Comparison of ENCODE assay signal across 16 mouse cellular contexts in genomic region chrX:13386354-13386753, GRCm38 (mm10).
DNase-seq lines count a peak whose midpoint lies in the region; ATAC-seq and TF ChIP-seq lines count a peak whose summit lies in the region.
"Had no signal": no experiment of that assay in that cellular context is flagged by ENCODE, and none has a peak within 500 bp of the region (broad histone marks: within the 10 kb centered on the region; RNA-seq: fewer than 3 reads in every experiment).

No protein-coding gene starts in this region.

- no peak overlapping the region for H3K27ac ChIP-seq in MEL (ENCODE audit: control insufficient read depth, low read depth, low read length)
- H3K27ac ChIP-seq in thymus, adult 2 months (ENCODE audit: control insufficient read depth, insufficient read depth, low read length): no peak overlapping the region
- no peak overlapping the region for H3K27ac ChIP-seq in hindbrain, embryonic 10.5 days
- H3K27ac ChIP-seq: forebrain, embryonic 10.5 days; hindbrain, postnatal 0 days; lung, embryonic 15.5 days had no signal

- no peaks in the 10 kb centered on the region for H3K79me2 ChIP-seq in MEL (ENCODE audit: control insufficient read depth, insufficient read depth, low read length, poor library complexity)

- H3K4me1 ChIP-seq in lung, adult 2 months (ENCODE audit: control insufficient read depth, insufficient read depth, low read length): no peaks in the 10 kb centered on the region
- peaks cover 0 to 5% of the 10 kb centered on the region in 2 experiments; a peak in 1 of 4 replicates for H3K4me1 ChIP-seq in MEL (ENCODE audit: control insufficient read depth in 1 of 2, insufficient read depth in 2 of 2, low read length in 2 of 2)
- no peaks in the 10 kb centered on the region for H3K4me1 ChIP-seq in thymus, adult 2 months (replicated peaks; ENCODE audit: control insufficient read depth, insufficient read depth, low read length)
- no peaks in the 10 kb centered on the region for H3K4me1 ChIP-seq in hindbrain, embryonic 10.5 days (replicated peaks)
- H3K4me1 ChIP-seq: forebrain, embryonic 10.5 days; lung, embryonic 15.5 days had no signal

- TF ChIP-seq POLR2A in lung, adult 2 months (IDR thresholded peaks at IDR 0.05; ENCODE audit: borderline replicate concordance, extremely low read depth, low read depth, low read length): no peak
- no peak for TF ChIP-seq POLR2A in MEL (IDR thresholded peaks at IDR 0.05; ENCODE audit: control insufficient read depth in 1 of 2, insufficient read depth in 1 of 2, low read depth in 1 of 2, low read length in 2 of 2, poor library complexity in 1 of 2)
- TF ChIP-seq POLR2A in thymus, adult 2 months (IDR thresholded peaks at IDR 0.05; ENCODE audit: control insufficient read depth, extremely low read depth, insufficient read depth, low read length, poor library complexity): no peak

- DNase-seq in lung, adult 2 months: peak; percentile 2
- no peak for DNase-seq in lung, postnatal 10 days
- DNase-seq in MEL (ENCODE audit: low read depth, low spot score): peak; percentile 73
- DNase-seq in adrenal gland, postnatal 14 days: peak; percentile 12
- DNase-seq in thymus, adult 2 months: no peak
- DNase-seq in hindbrain, embryonic 10.5 days (ENCODE audit: low spot score): no peak
- DNase-seq in left cerebral cortex, adult 9 months (ENCODE audit: low spot score in 2 of 2): no peak
- DNase-seq: cerebellum, postnatal 14 days; heart, postnatal 10 days; midbrain, embryonic 14.5 days; right cerebral cortex, postnatal 4 days; thymus, postnatal 14 days had no signal

- TF ChIP-seq RAD21 in MEL (IDR thresholded peaks at IDR 0.05; ENCODE audit: low read depth, low read length): no peak

- no peak for TF ChIP-seq CTCF in lung, adult 2 months (IDR thresholded peaks at IDR 0.05; ENCODE audit: insufficient read depth, low read length)
- no peak for TF ChIP-seq CTCF in MEL (IDR thresholded peaks at IDR 0.05 in 2 of 3, conservative IDR thresholded peaks at IDR 0.05 in 1 of 3; ENCODE audit: control insufficient read depth in 1 of 3, insufficient read depth in 1 of 3, low read depth in 2 of 3, low read length in 3 of 3, poor library complexity in 1 of 3, severe bottlenecking in 1 of 3)
- no peak for TF ChIP-seq CTCF in thymus, adult 2 months (IDR thresholded peaks at IDR 0.05; ENCODE audit: borderline replicate concordance, control insufficient read depth, extremely low read depth, insufficient read depth, low read length, poor library complexity)

- TF ChIP-seq EP300 in MEL (IDR thresholded peaks at IDR 0.05; ENCODE audit: low read depth in 1 of 2, low read length in 2 of 2): no peak

- no peak overlapping the region for H3K4me3 ChIP-seq in lung, adult 2 months (replicated peaks; ENCODE audit: extremely low read depth, low read depth, low read length)
- H3K4me3 ChIP-seq in MEL (ENCODE audit: control insufficient read depth in 1 of 2, insufficient read depth in 1 of 2, low read depth in 2 of 2, low read length in 2 of 2): no peak overlapping the region
- no peak overlapping the region for H3K4me3 ChIP-seq in thymus, adult 2 months (ENCODE audit: control insufficient read depth, insufficient read depth, low read length)
- H3K4me3 ChIP-seq in hindbrain, embryonic 10.5 days: no peak overlapping the region
- H3K4me3 ChIP-seq: forebrain, embryonic 10.5 days; lung, embryonic 15.5 days had no signal

- H3K9ac ChIP-seq in MEL (ENCODE audit: control insufficient read depth, low read depth, low read length, poor library complexity, severe bottlenecking): no peak overlapping the region
- H3K9ac ChIP-seq: lung, embryonic 15.5 days had no signal

- peak; percentile 66 for ATAC-seq in megakaryocyte progenitor cell, adult 5-6 weeks (replicated peaks; ENCODE audit: poor library complexity)
- ATAC-seq: hindbrain, postnatal 0 days had no signal

- H3K9me3 ChIP-seq in MEL (replicated peaks; ENCODE audit: insufficient read depth, low read length): no peaks in the 10 kb centered on the region
- peaks cover 6% of the 10 kb centered on the region; the same call in 1 of the 2 replicates for H3K9me3 ChIP-seq in hindbrain, embryonic 10.5 days
- H3K9me3 ChIP-seq: lung, embryonic 15.5 days had no signal

- H3K36me3 ChIP-seq in MEL (ENCODE audit: control insufficient read depth in 1 of 2, insufficient read depth in 2 of 2, low read length in 2 of 2): peaks cover 0 to 2% of the 10 kb centered on the region in 2 experiments; a peak in 1 of 4 replicates
- no peaks in the 10 kb centered on the region for H3K36me3 ChIP-seq in thymus, adult 2 months (ENCODE audit: control insufficient read depth, insufficient read depth, low read length)
- no peaks in the 10 kb centered on the region for H3K36me3 ChIP-seq in hindbrain, embryonic 10.5 days
- H3K36me3 ChIP-seq: forebrain, embryonic 10.5 days; lung, embryonic 15.5 days had no signal

- 77% methylated on average over 9 of the region's 9 CpGs for WGBS in lung, adult 2 months
- WGBS in thymus, adult 2 months: 91% methylated on average over 9 of the region's 9 CpGs
- 90% methylated on average over 9 of the region's 9 CpGs for WGBS in hindbrain, embryonic 10.5 days

- no peaks in the 10 kb centered on the region for H3K27me3 ChIP-seq in MEL (ENCODE audit: control insufficient read depth in 1 of 2, insufficient read depth in 2 of 2, low read length in 2 of 2)
- no peaks in the 10 kb centered on the region for H3K27me3 ChIP-seq in thymus, adult 2 months (ENCODE audit: control insufficient read depth, insufficient read depth, low read length)
- peaks cover 14% of the 10 kb centered on the region for H3K27me3 ChIP-seq in hindbrain, embryonic 10.5 days (ENCODE audit: insufficient read depth, poor library complexity, severe bottlenecking)
- H3K27me3 ChIP-seq: lung, embryonic 15.5 days had no signal

TF ChIP-seq in MEL, 35 proteins besides CTCF, POLR2A, EP300 and RAD21:
- TF ChIP-seq MYB (IDR thresholded peaks at IDR 0.05; ENCODE audit: low read depth, low read length): no peak
- TF ChIP-seq MXI1 (IDR thresholded peaks at IDR 0.05; ENCODE audit: low read depth, low read length): peak; percentile 22; the same call in 1 of the 2 replicates
- peak; percentile 71 for TF ChIP-seq NRF1 (IDR thresholded peaks at IDR 0.05; ENCODE audit: insufficient read depth, low read depth, low read length, poor library complexity, severe bottlenecking)
- TF ChIP-seq KAT2A (conservative IDR thresholded peaks at IDR 0.05; ENCODE audit: low read depth, low read length): no peak
- TF ChIP-seq BHLHE40 (IDR thresholded peaks at IDR 0.05; ENCODE audit: borderline replicate concordance, low read depth, low read length): no peak
- no peak for TF ChIP-seq ELF1 (IDR thresholded peaks at IDR 0.05; ENCODE audit: low read depth, low read length)
- TF ChIP-seq CHD1 (IDR thresholded peaks at IDR 0.05; ENCODE audit: low read depth, low read length): no peak
- TF ChIP-seq MAX (IDR thresholded peaks at IDR 0.05; ENCODE audit: low read length): 0 out of 2 replicates have a peak, but pooled peaks have one; percentile 29
- no peak for TF ChIP-seq MAZ (IDR thresholded peaks at IDR 0.05; ENCODE audit: low read depth, low read length)
- TF ChIP-seq SMC3 (IDR thresholded peaks at IDR 0.05; ENCODE audit: low read depth, low read length): no peak
- TF ChIP-seq USF2 (IDR thresholded peaks at IDR 0.05; ENCODE audit: borderline replicate concordance in 1 of 2, insufficient read depth in 1 of 2, low read depth in 1 of 2, low read length in 2 of 2): no peak
- no peak for TF ChIP-seq TBP (IDR thresholded peaks at IDR 0.05; ENCODE audit: low read depth, low read length)

Comparison
In these comparisons a context has a peak if more than half of its experiments do, and no peak if none do; other contexts are left out.
1. DNase-seq: peak in lung, adult 2 months (single experiment), MEL (single experiment) and adrenal gland, postnatal 14 days (single experiment); none in lung, postnatal 10 days (single experiment), thymus, adult 2 months (single experiment), hindbrain, embryonic 10.5 days (single experiment) and left cerebral cortex, adult 9 months (0 of 2).